Mouse (Mus musculus) liver, embryonic 14.5 days (tissue): ENCODE results near the gene Epb41l4b.

Experiments
- CTCF ChIP-seq: IDR thresholded peaks from 2 replicates; pipeline ENCODE4 v1.5.1; 2016; ENCODE audit warnings: antibody characterized with exemption, low read depth, control low read depth
- EP300 ChIP-seq: IDR thresholded peaks from 2 replicates; pipeline ENCODE4 v1.6.1; 2016; ENCODE audit warnings: antibody characterized with exemption, low read depth

- TF ChIP-seq EP300 (no peak), CTCF (no peak)
Observed at GRCm38 (mm10) chr4:57135431-57135830, 7.8 kb downstream of the Epb41l4b start.
